In the genomic region with DNA sequence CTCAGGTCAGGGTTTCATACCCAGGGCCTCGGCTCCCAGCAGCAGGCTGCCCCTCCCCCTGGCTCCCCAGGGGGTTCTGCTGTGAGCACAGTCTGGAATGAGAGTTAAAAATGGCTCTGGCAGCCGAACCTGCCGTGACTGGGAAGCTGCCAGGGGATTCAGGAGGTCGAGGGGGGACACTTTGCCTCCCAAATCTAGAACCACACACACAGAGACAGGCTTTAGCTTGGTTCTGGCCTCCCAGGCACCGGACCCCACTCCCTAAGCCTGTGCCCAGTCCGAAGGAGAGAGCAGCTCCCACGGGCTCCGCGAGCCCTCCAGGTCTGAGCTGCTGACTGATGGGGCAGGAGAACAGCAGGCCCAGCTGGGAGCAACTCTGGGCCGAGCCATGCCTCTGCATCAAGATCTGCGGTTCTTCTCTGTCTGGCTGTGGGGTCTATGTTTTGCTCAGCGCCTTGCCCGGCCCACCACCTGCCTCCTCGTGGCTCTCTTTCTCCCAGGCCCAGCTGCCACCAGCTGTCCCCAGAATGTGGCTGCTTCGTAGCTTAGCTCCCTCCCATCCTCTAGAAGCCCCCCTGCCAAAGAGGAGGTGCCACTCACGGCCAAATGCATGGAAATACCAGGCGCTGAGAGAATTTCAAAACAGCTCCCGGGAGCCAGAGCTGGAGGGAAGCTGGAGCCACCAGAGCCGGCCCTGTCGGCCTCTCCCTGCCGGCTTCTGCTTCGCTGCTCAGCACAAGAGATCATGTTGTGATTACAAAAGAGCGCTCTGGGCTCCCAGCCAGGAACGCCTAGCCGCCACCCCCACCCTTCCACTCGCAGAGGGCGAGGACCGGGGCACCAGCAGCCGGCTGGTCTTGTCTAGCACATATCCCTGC, we compare ENCODE assay signal across 8 mouse cellular contexts. TPM values are rescaled to one million over a fixed set of nuclear protein-coding genes. Genes with fewer than 3 reads are reported as not detected.
DNase-seq lines count a peak whose midpoint lies in the region; ATAC-seq lines count a peak whose summit lies in the region.

Gene Ccdc9b (minus strand): TSS at position 756 of the 878 bp plus-strand sequence.

- H3K36me3 ChIP-seq in forebrain, embryonic 12.5 days (replicated peaks) = no peaks in the 10 kb centered on the region; the same call in 1 of the 2 replicates
- 0 out of 2 replicates have a peak, but pooled peaks cover 10% of the 10 kb centered on the region for H3K36me3 ChIP-seq in heart, embryonic 15.5 days
- no peaks in the 10 kb centered on the region for H3K36me3 ChIP-seq in liver, embryonic 13.5 days
- no peaks in the 10 kb centered on the region for H3K36me3 ChIP-seq in stomach, embryonic 16.5 days (ENCODE audit: control insufficient read depth, insufficient read depth, low read length)

- peaks cover 50% of the 10 kb centered on the region for H3K27me3 ChIP-seq in forebrain, embryonic 12.5 days
- H3K27me3 ChIP-seq in heart, embryonic 15.5 days = 0 out of 2 replicates have a peak, but pooled peaks cover 6% of the 10 kb centered on the region
- H3K27me3 ChIP-seq in liver, embryonic 13.5 days = peaks cover 30% of the 10 kb centered on the region
- no peaks in the 10 kb centered on the region for H3K27me3 ChIP-seq in stomach, embryonic 16.5 days (ENCODE audit: control insufficient read depth, insufficient read depth, low read length)

- H3K9me3 ChIP-seq in forebrain, embryonic 12.5 days = no peaks in the 10 kb centered on the region
- no peaks in the 10 kb centered on the region for H3K9me3 ChIP-seq in heart, embryonic 15.5 days (replicated peaks)
- H3K9me3 ChIP-seq in liver, embryonic 13.5 days (replicated peaks) = no peaks in the 10 kb centered on the region
- no peaks in the 10 kb centered on the region for H3K9me3 ChIP-seq in stomach, embryonic 16.5 days (replicated peaks; ENCODE audit: control insufficient read depth, low read length)

- peak within 1 kb of the TSS; percentile 96 for H3K27ac ChIP-seq in brown adipose tissue, adult 24 weeks (replicated peaks; ENCODE audit: low read depth, low read length)
- peak within 1 kb of the TSS; percentile 98 for H3K27ac ChIP-seq in forebrain, embryonic 12.5 days
- H3K27ac ChIP-seq in heart, embryonic 15.5 days = peak within 1 kb of the TSS; percentile 96
- peak within 1 kb of the TSS; percentile 75 for H3K27ac ChIP-seq in liver, embryonic 13.5 days
- peak within 1 kb of the TSS; percentile 98 for H3K27ac ChIP-seq in stomach, embryonic 16.5 days (ENCODE audit: low read length)

- WGBS in forebrain, embryonic 12.5 days = 4% methylated on average over 29 of the region's 29 CpGs
- WGBS in heart, embryonic 15.5 days = 3% methylated on average over 29 of the region's 29 CpGs
- 23% methylated on average over 29 of the region's 29 CpGs for WGBS in liver, embryonic 13.5 days (ENCODE audit: insufficient replicate concordance)
- 9% methylated on average over 29 of the region's 29 CpGs for WGBS in stomach, embryonic 16.5 days

- DNase-seq in kidney, postnatal 14 days = peak; percentile 96
- DNase-seq in liver, embryonic 13.5 days = peak; percentile 60
- DNase-seq in naive thymus-derived CD4-positive, alpha-beta T cell, adult 2 months (ENCODE audit: low read depth) = peak; percentile 73

- peak; percentile 67 for ATAC-seq in CD4-positive, CD25-positive, alpha-beta regulatory T cell, adult 4 months
- ATAC-seq in forebrain, embryonic 12.5 days (ENCODE audit: low FRiP score) = peak; percentile 85
- peak; percentile 76 for ATAC-seq in heart, embryonic 15.5 days (replicated peaks; ENCODE audit: insufficient number of reproducible peaks, insufficient read depth, low FRiP score, low read depth)
- peak; percentile 79 for ATAC-seq in liver, embryonic 13.5 days (ENCODE audit: low read depth)
- ATAC-seq in stomach, embryonic 16.5 days (ENCODE audit: insufficient read depth, low FRiP score) = peak; percentile 83

- H3K9ac ChIP-seq in forebrain, embryonic 12.5 days = peak within 1 kb of the TSS; percentile 61
- peak within 1 kb of the TSS; percentile 48 for H3K9ac ChIP-seq in heart, embryonic 15.5 days
- peak within 1 kb of the TSS; percentile 63 for H3K9ac ChIP-seq in liver, embryonic 13.5 days
- peak within 1 kb of the TSS; percentile 74 for H3K9ac ChIP-seq in stomach, embryonic 16.5 days (ENCODE audit: low read length)

- peak within 1 kb of the TSS; percentile 60 for H3K4me3 ChIP-seq in brown adipose tissue, adult 24 weeks (ENCODE audit: insufficient read depth, low read depth, low read length)
- H3K4me3 ChIP-seq in forebrain, embryonic 12.5 days (replicated peaks) = peak within 1 kb of the TSS; percentile 25
- peak within 1 kb of the TSS; percentile 35 for H3K4me3 ChIP-seq in heart, embryonic 15.5 days
- peak within 1 kb of the TSS; percentile 41 for H3K4me3 ChIP-seq in liver, embryonic 13.5 days (replicated peaks)
- peak within 1 kb of the TSS; percentile 32 for H3K4me3 ChIP-seq in stomach, embryonic 16.5 days (replicated peaks; ENCODE audit: low read length)

- H3K4me2 ChIP-seq in forebrain, embryonic 12.5 days = peak within 1 kb of the TSS; percentile 51
- H3K4me2 ChIP-seq in heart, embryonic 15.5 days = peak within 1 kb of the TSS; percentile 61
- H3K4me2 ChIP-seq in liver, embryonic 13.5 days = peak within 1 kb of the TSS; percentile 71
- peak within 1 kb of the TSS; percentile 59 for H3K4me2 ChIP-seq in stomach, embryonic 16.5 days (ENCODE audit: low read depth, low read length)

- peaks cover 29% of the 10 kb centered on the region for H3K4me1 ChIP-seq in brown adipose tissue, adult 24 weeks (ENCODE audit: control insufficient read depth, insufficient read depth, insufficient read length, low read length)
- H3K4me1 ChIP-seq in forebrain, embryonic 12.5 days = peaks cover 41% of the 10 kb centered on the region
- H3K4me1 ChIP-seq in heart, embryonic 15.5 days (replicated peaks) = peaks cover 54% of the 10 kb centered on the region
- peaks cover 60% of the 10 kb centered on the region for H3K4me1 ChIP-seq in liver, embryonic 13.5 days (replicated peaks)
- H3K4me1 ChIP-seq in stomach, embryonic 16.5 days (ENCODE audit: control insufficient read depth, insufficient read depth, low read length) = peaks cover 43% of the 10 kb centered on the region

RNA-seq across cellular contexts. Expression of gene Ccdc9b, which starts in this region (rescaled TPM):
- not detected for polyA plus RNA-seq in CD4-positive, CD25-positive, alpha-beta regulatory T cell, adult 4 months (2017; shearing (Covaris generic))
- polyA plus RNA-seq in brown adipose tissue, adult 24 weeks (2012; ENCODE audit: insufficient read depth, insufficient read length, missing spikeins) = 4.0 and 4.8 TPM in 2 replicates
- polyA plus RNA-seq in forebrain, embryonic 12.5 days (2016; fragmentation: Nextera tagmentation; extraction: Ambion mirVana) = 2.8 TPM in 2 replicates
- 2.4 and 3.0 TPM in 2 replicates for polyA plus RNA-seq in heart, embryonic 15.5 days (2015; fragmentation: Nextera tagmentation; extraction: Ambion mirVana)
- 0.20 and 0.23 TPM in 2 replicates for polyA plus RNA-seq in liver, embryonic 13.5 days (2015; fragmentation: Nextera tagmentation; extraction: Ambion mirVana)
- polyA plus RNA-seq in stomach, embryonic 16.5 days (2015; fragmentation: Nextera tagmentation; extraction: Ambion mirVana) = 2.9 and 4.0 TPM in 2 replicates

Comparison
In these comparisons a context has a peak if more than half of its experiments do, and no peak if none do; other contexts are left out.
1. Peak in every context shown above with its lines: DNase-seq, ATAC-seq, H3K4me3 ChIP-seq and H3K27ac ChIP-seq.
2. Peak in ATAC-seq in CD4-positive, CD25-positive, alpha-beta regulatory T cell, adult 4 months; RNA of the gene not detected or under 1 TPM.
3. Peak in DNase-seq, ATAC-seq, H3K4me3 ChIP-seq, H3K27ac ChIP-seq, H3K9ac ChIP-seq and H3K4me2 ChIP-seq in liver, embryonic 13.5 days; RNA of the gene not detected or under 1 TPM.